Mouse (Mus musculus) heart, postnatal 0 days (tissue): ENCODE measurements around the gene Mif4gd. TPM values are rescaled to one million over a fixed set of nuclear protein-coding genes. Genes with fewer than 3 reads are reported as not detected.

ENCODE experiments used
- ATAC-seq: fragments of 200-750 bp; cut with Nextera tagmentation; 2 replicates; pipeline ENCODE4 v1.8.0; 2017; ENCODE audit warnings: low read depth, moderate number of reproducible peaks, moderate library complexity; ENCODE audit not compliant: insufficient read depth
- DNase-seq: peaks from one replicate; pipeline ENCODE4 v3.0.0-alpha.2; 2016; ENCODE audit warnings: low spot score
- H3K27ac ChIP-seq: fragments of 300-500 bp; sonication (generic); 2 replicates; pipeline ENCODE4 v1.5.1; 2014; ENCODE audit warnings: low read depth, mild to moderate bottlenecking
- H3K27me3 ChIP-seq: fragments of 300-500 bp; sonication (generic); 2 replicates; pipeline ENCODE4 v1.6.1; 2014; ENCODE audit warnings: low read length, mixed read lengths; ENCODE audit not compliant: control insufficient read depth, insufficient read depth
- H3K36me3 ChIP-seq: fragments of 300-500 bp; sonication (generic); replicated peaks from 2 replicates; pipeline ENCODE4 v1.6.1; 2014; ENCODE audit warnings: low read length, mixed read lengths; ENCODE audit not compliant: control insufficient read depth, insufficient read depth
- H3K4me1 ChIP-seq: fragments of 300-500 bp; sonication (generic); 2 replicates; pipeline ENCODE4 v1.6.1; 2014; ENCODE audit warnings: antibody characterized with exemption; ENCODE audit not compliant: control insufficient read depth, insufficient read depth
- H3K4me2 ChIP-seq: fragments of 300-500 bp; sonication (generic); 2 replicates; pipeline ENCODE4 v1.6.1; 2014; ENCODE audit warnings: low read depth, mild to moderate bottlenecking, low read length, moderate library complexity
- H3K4me3 ChIP-seq: fragments of 300-500 bp; sonication (generic); 2 replicates; pipeline ENCODE4 v1.5.1; 2014; ENCODE audit warnings: low read depth, low read length
- H3K9ac ChIP-seq: fragments of 300-500 bp; sonication (generic); replicated peaks from 2 replicates; pipeline ENCODE4 v1.6.1; 2014; ENCODE audit warnings: low read depth, low read length, mixed read lengths
- H3K9me3 ChIP-seq: fragments of 300-500 bp; sonication (generic); replicated peaks from 2 replicates; pipeline ENCODE4 v1.6.1; 2016; ENCODE audit warnings: low read length; ENCODE audit not compliant: control insufficient read depth
- CTCF ChIP-seq: IDR thresholded peaks from 2 replicates; pipeline ENCODE4 v1.5.1; 2016; ENCODE audit warnings: antibody characterized with exemption, control low read depth, low read depth
- EP300 ChIP-seq: IDR thresholded peaks from 2 replicates; pipeline ENCODE4 v1.6.1; 2016; ENCODE audit warnings: antibody characterized with exemption, low read depth
- WGBS: fragments of 180-500 bp; shearing (Covaris S2); extraction: QIAGEN DNeasy Blood & Tissue Kit; methylation state at CpG from one replicate; pipeline ENCODE4 v1.1.7; 2014; 5-methylcytosine and 5-hydroxymethylcytosine counted together
- polyA plus RNA-seq: library from polyadenylated mRNA; unstranded; fragments of >200 nt; fragmentation: Nextera tagmentation; extraction: Ambion mirVana; gene quantifications from 2 replicates; pipeline ENCODE4 v1.2.1, GENCODE M21; 2015
- total RNA-seq: library from RNA; depleted of rRNA; stranded (reverse); fragments of >200 nt; gene quantifications from 2 replicates; pipeline ENCODE4 v1.2.3, GENCODE M21; 2014; ENCODE audit warnings: low replicate concordance

The Mif4gd gene
- total and polyA plus RNA-seq, 2 experiments from 2014 or later, result 34.1 to 38.4 TPM

GRCm38 (mm10) chr11:115618732-115619516 lies 6.2 kb upstream of the Mif4gd start:
- Histone ChIP-seq H3K4me3 (no peak overlapping the region), H3K9me3 (no peaks in the 10 kb centered on the region), H3K4me1 (0 out of 2 replicates have a peak, but pooled peaks cover 5% of the 10 kb centered on the region), H3K9ac (no peak overlapping the region), H3K27me3 (no peaks in the 10 kb centered on the region), H3K27ac (no peak overlapping the region), H3K36me3 (peaks cover 50% of the 10 kb centered on the region), H3K4me2 (no peak overlapping the region)
- DNase-seq (no peak), ATAC-seq (no peak)
- TF ChIP-seq EP300 (no peak), CTCF (no peak)
- WGBS, result 89% methylated on average over 16 of the region's 16 CpGs

GRCm38 (mm10) chr11:115618001-115618400 lies 5.2 kb upstream of the Mif4gd start:
- H3K4me3 ChIP-seq, result no peak overlapping the region
- no peak overlapping the region for H3K4me2 ChIP-seq
- no peak for DNase-seq
- H3K27me3 ChIP-seq, result no peaks in the 10 kb centered on the region
- peaks cover 41% of the 10 kb centered on the region for H3K36me3 ChIP-seq
- ATAC-seq, result no peak
- 97% methylated on average over 2 of the region's 2 CpGs for WGBS
- no peak overlapping the region for H3K27ac ChIP-seq
- no peak overlapping the region for H3K9ac ChIP-seq
- H3K9me3 ChIP-seq, result no peaks in the 10 kb centered on the region
- H3K4me1 ChIP-seq, result peaks cover 13% of the 10 kb centered on the region; the same call in 1 of the 2 replicates
- TF ChIP-seq CTCF, result no peak
- no peak for TF ChIP-seq EP300

GRCm38 (mm10) chr11:115616893-115617292 lies 4.1 kb upstream of the Mif4gd start:
- H3K27ac ChIP-seq, result no peak overlapping the region
- peaks cover 13% of the 10 kb centered on the region; the same call in 1 of the 2 replicates for H3K4me1 ChIP-seq
- ATAC-seq (no peak), DNase-seq (no peak)
- H3K9ac ChIP-seq, result no peak overlapping the region
- H3K27me3 ChIP-seq, result no peaks in the 10 kb centered on the region
- no peak overlapping the region for H3K4me2 ChIP-seq
- WGBS, result 64% methylated on average over 6 of the region's 6 CpGs
- no peaks in the 10 kb centered on the region for H3K9me3 ChIP-seq
- peaks cover 31% of the 10 kb centered on the region for H3K36me3 ChIP-seq
- TF ChIP-seq CTCF (no peak), EP300 (no peak)
- no peak overlapping the region for H3K4me3 ChIP-seq

- Histone ChIP-seq H3K9ac (no peak overlapping the region), H3K36me3 (peaks cover 27% of the 10 kb centered on the region), H3K4me1 (peaks cover 13% of the 10 kb centered on the region; the same call in 1 of the 2 replicates), H3K9me3 (no peaks in the 10 kb centered on the region), H3K4me2 (no peak overlapping the region), H3K27me3 (no peaks in the 10 kb centered on the region), H3K27ac (no peak overlapping the region), H3K4me3 (no peak overlapping the region)
- DNase-seq (no peak), ATAC-seq (no peak)
- no peak for TF ChIP-seq EP300
- no peak for TF ChIP-seq CTCF
- 90% methylated on average over 7 of the region's 7 CpGs for WGBS
These were observed 3.6 kb upstream of the Mif4gd start for GRCm38 (mm10) chr11:115616371-115616770.

- H3K36me3 ChIP-seq, result peaks cover 22% of the 10 kb centered on the region
- 0 out of 2 replicates have a peak overlapping the region, but pooled peaks have one; percentile 54 for H3K27ac ChIP-seq
- no peak for ATAC-seq
- no peak for TF ChIP-seq CTCF
- no peak for TF ChIP-seq EP300
- H3K9me3 ChIP-seq, result no peaks in the 10 kb centered on the region
- H3K4me1 ChIP-seq, result peaks cover 13% of the 10 kb centered on the region; the same call in 1 of the 2 replicates
- no peak overlapping the region for H3K4me2 ChIP-seq
- no peak overlapping the region for H3K4me3 ChIP-seq
- no peaks in the 10 kb centered on the region for H3K27me3 ChIP-seq
- H3K9ac ChIP-seq, result no peak overlapping the region
- 78% methylated on average over 6 of the region's 6 CpGs for WGBS
- DNase-seq, result no peak
These were observed 3.1 kb upstream of the Mif4gd start for GRCm38 (mm10) chr11:115615875-115616274.
